Mouse (Mus musculus): ENCODE data around the gene Arfrp1.

DNA sequence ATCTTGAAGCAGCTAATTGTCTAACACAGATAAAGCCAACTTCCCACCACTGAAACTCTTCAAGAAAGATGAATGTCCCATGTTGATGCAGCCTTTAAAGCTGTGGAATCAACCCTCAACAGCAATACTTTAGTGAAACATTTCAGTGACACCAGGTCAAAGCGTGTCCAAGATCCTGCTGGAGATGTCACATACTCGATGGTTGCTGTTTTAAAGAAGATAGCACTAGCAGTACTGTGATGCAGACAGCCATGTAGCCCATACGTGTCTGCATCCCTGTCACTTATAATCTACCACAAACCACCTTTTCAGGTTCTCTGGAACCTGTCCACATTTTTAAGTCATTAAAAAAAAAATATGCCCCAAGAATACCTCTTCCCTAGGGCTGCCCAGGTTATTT, 38.5 kb upstream of the Arfrp1 start:
- TF ChIP-seq CTCF (IDR thresholded peaks at IDR 0.05; ENCODE audit: low read depth), result no peak
- no peak for TF ChIP-seq EP300 (IDR thresholded peaks at IDR 0.05; ENCODE audit: low read depth)

Data from heart, postnatal 0 days (tissue).